Mouse (Mus musculus) CH12.LX (cell line): Measurements from ENCODE around the gene Paxbp1. TPM values are rescaled to one million over a fixed set of nuclear protein-coding genes. Genes with fewer than 3 reads are reported as not detected.
A peak's percentile ranks its signal among the peaks of the same experiment; 100 is the strongest.

Source experiments
- DNase-seq: peaks from one replicate; pipeline ENCODE4 v3.0.0-alpha.2; 2013; ENCODE audit errors: extremely low read depth
- H3K27ac ChIP-seq: 2 replicates; pipeline ENCODE4 v1.5.1; 2012; ENCODE audit warnings: low read depth, mild to moderate bottlenecking, control low read depth, moderate library complexity; ENCODE audit not compliant: insufficient read depth
- H3K27me3 ChIP-seq: replicated peaks from 2 replicates; pipeline ENCODE3; 2012; ENCODE audit warnings: inconsistent platforms
- H3K36me3 ChIP-seq, 2 experiments: replicated peaks in 1 of 2; 2 replicates each; pipeline versions ENCODE3 to v1.6.1; 2012; ENCODE audit warnings: inconsistent platforms in 1 of 2, low read length in 1 of 2, mild to moderate bottlenecking in 1 of 2, mixed read lengths in 1 of 2, moderate library complexity in 1 of 2; ENCODE audit not compliant: control insufficient read depth in 1 of 2, insufficient read depth in 1 of 2
- H3K4me1 ChIP-seq, 2 experiments: 2 replicates each; pipeline ENCODE4 v1.6.1; 2012; ENCODE audit warnings: inconsistent platforms in 1 of 2, moderate library complexity in 1 of 2; ENCODE audit not compliant: insufficient read depth in 2 of 2, control insufficient read depth in 1 of 2
- H3K4me2 ChIP-seq: 2 replicates; pipeline ENCODE4 v1.6.1; 2012; ENCODE audit warnings: low read depth, mild to moderate bottlenecking, control low read depth; ENCODE audit not compliant: poor library complexity, insufficient read depth, severe bottlenecking
- H3K4me3 ChIP-seq, 3 experiments: fragments of 150-350 bp in 1 of 3; sonication (generic) in 1 of 3; replicated peaks in 1 of 3; 2 replicates each; pipeline versions ENCODE3 to v1.5.1; 2011 to 2012; ENCODE audit warnings: low read depth in 2 of 3, low read length in 2 of 3, mild to moderate bottlenecking in 2 of 3, moderate library complexity in 2 of 3, control low read depth in 1 of 3, improper control_type of control experiment in 1 of 3, inconsistent platforms in 1 of 3, mixed read lengths in 1 of 3; ENCODE audit not compliant: poor library complexity in 1 of 3
- H3K79me2 ChIP-seq: replicated peaks from 2 replicates; pipeline ENCODE4 v1.6.1; 2012; ENCODE audit warnings: mild to moderate bottlenecking, moderate library complexity; ENCODE audit not compliant: control insufficient read depth, poor library complexity, insufficient read depth, severe bottlenecking; ENCODE audit errors: extremely low read depth
- H3K9ac ChIP-seq: 2 replicates; pipeline ENCODE4 v1.6.1; 2012; ENCODE audit warnings: low read depth, mild to moderate bottlenecking, control low read depth, moderate library complexity; ENCODE audit not compliant: insufficient read depth
- H3K9me3 ChIP-seq: replicated peaks from 2 replicates; pipeline ENCODE3; 2012; ENCODE audit warnings: low read length, inconsistent platforms, mixed read lengths
- BHLHE40 ChIP-seq: IDR thresholded peaks from 2 replicates; pipeline ENCODE4 v1.6.1; 2011; ENCODE audit warnings: mild to moderate bottlenecking, low read depth, low read length, improper control_type of control experiment
- CHD1 ChIP-seq: IDR thresholded peaks from 2 replicates; pipeline ENCODE4 v1.6.1; 2012; ENCODE audit warnings: low read depth, low read length, improper control_type of control experiment, inconsistent platforms
- CHD2 ChIP-seq: IDR thresholded peaks from 2 replicates; pipeline ENCODE4 v1.6.1; 2011; ENCODE audit warnings: low read length, improper control_type of control experiment
- CTCF ChIP-seq, 2 experiments: IDR thresholded peaks in 1 of 2; conservative IDR thresholded peaks in 1 of 2; 2 replicates each; pipeline ENCODE4 v1.5.1; 2011 to 2012; ENCODE audit warnings: low read depth in 2 of 2, low read length in 2 of 2, improper control_type of control experiment in 1 of 2, inconsistent platforms in 1 of 2, mild to moderate bottlenecking in 1 of 2, moderate library complexity in 1 of 2
- E2F4 ChIP-seq: IDR thresholded peaks from 2 replicates; pipeline ENCODE4 v1.6.1; 2011; ENCODE audit warnings: low read depth, low read length, improper control_type of control experiment; ENCODE audit not compliant: insufficient replicate concordance
- ELF1 ChIP-seq: IDR thresholded peaks from 2 replicates; pipeline ENCODE4 v1.6.1; 2014; ENCODE audit warnings: low read depth, mild to moderate bottlenecking, inconsistent platforms, low read length, improper control_type of control experiment
- EP300 ChIP-seq: IDR thresholded peaks from 2 replicates; pipeline ENCODE4 v1.6.1; 2011; ENCODE audit warnings: low read length, improper control_type of control experiment
- ETS1 ChIP-seq: conservative IDR thresholded peaks from 2 replicates; pipeline ENCODE4 v1.6.1; 2012; ENCODE audit warnings: low read depth, mild to moderate bottlenecking, inconsistent platforms, low read length, improper control_type of control experiment, moderate library complexity
- GABPA ChIP-seq: IDR thresholded peaks from 2 replicates; pipeline ENCODE4 v1.6.1; 2012; ENCODE audit warnings: low read depth, low read length, improper control_type of control experiment, inconsistent platforms; ENCODE audit not compliant: insufficient replicate concordance
- HCFC1 ChIP-seq: IDR thresholded peaks from 2 replicates; pipeline ENCODE4 v1.6.1; 2012; ENCODE audit warnings: low read depth, mild to moderate bottlenecking, inconsistent platforms, low read length, improper control_type of control experiment
- IRF4 ChIP-seq: IDR thresholded peaks from 2 replicates; pipeline ENCODE4 v1.6.1; 2014; ENCODE audit warnings: low read depth, mild to moderate bottlenecking, inconsistent platforms, low read length, improper control_type of control experiment
- JUN ChIP-seq: IDR thresholded peaks from 2 replicates; pipeline ENCODE4 v1.6.1; 2011; ENCODE audit warnings: low read depth, mild to moderate bottlenecking, low read length, improper control_type of control experiment, moderate library complexity; ENCODE audit not compliant: insufficient read depth
- JUND ChIP-seq: conservative IDR thresholded peaks from 2 replicates; pipeline ENCODE4 v1.6.1; 2011; ENCODE audit warnings: low read depth, low read length, improper control_type of control experiment
- KAT2A ChIP-seq: IDR thresholded peaks from 2 replicates; pipeline ENCODE4 v1.6.1; 2012; ENCODE audit warnings: low read length, improper control_type of control experiment, inconsistent platforms; ENCODE audit not compliant: insufficient replicate concordance
- MAFK ChIP-seq: IDR thresholded peaks from 2 replicates; pipeline ENCODE4 v1.6.1; 2011; ENCODE audit warnings: low read length, improper control_type of control experiment; ENCODE audit not compliant: insufficient replicate concordance
- MAX ChIP-seq: IDR thresholded peaks from 2 replicates; pipeline ENCODE4 v1.6.1; 2011; ENCODE audit warnings: low read length, improper control_type of control experiment
- MAZ ChIP-seq: IDR thresholded peaks from 2 replicates; pipeline ENCODE4 v1.6.1; 2012; ENCODE audit warnings: low read depth, mild to moderate bottlenecking, inconsistent platforms, low read length, improper control_type of control experiment, moderate library complexity
- MEF2A ChIP-seq: IDR thresholded peaks from 2 replicates; pipeline ENCODE4 v1.6.1; 2014; ENCODE audit warnings: low read depth, mild to moderate bottlenecking, inconsistent platforms, low read length, improper control_type of control experiment, borderline replicate concordance
- MXI1 ChIP-seq: IDR thresholded peaks from 2 replicates; pipeline ENCODE4 v1.6.1; 2011; ENCODE audit warnings: mild to moderate bottlenecking, low read depth, low read length, improper control_type of control experiment
- MYC ChIP-seq: IDR thresholded peaks from 2 replicates; pipeline ENCODE4 v1.6.1; 2011; ENCODE audit warnings: low read depth, mild to moderate bottlenecking, improper control_type of control experiment, low read length
- NELFE ChIP-seq: IDR thresholded peaks from 2 replicates; pipeline ENCODE4 v1.6.1; 2011; ENCODE audit warnings: low read depth, low read length, improper control_type of control experiment
- NRF1 ChIP-seq: IDR thresholded peaks from 2 replicates; pipeline ENCODE4 v1.6.1; 2014; ENCODE audit warnings: low read depth, mild to moderate bottlenecking, inconsistent platforms, low read length, improper control_type of control experiment, moderate library complexity
- PAX5 ChIP-seq: IDR thresholded peaks from 2 replicates; pipeline ENCODE4 v1.6.1; 2012; ENCODE audit warnings: low read length, inconsistent platforms, mixed read lengths
- POLR2A ChIP-seq: IDR thresholded peaks from 2 replicates; pipeline ENCODE4 v1.6.1; 2011; ENCODE audit warnings: low read depth, mild to moderate bottlenecking, improper control_type of control experiment, low read length
- POLR2AphosphoS2 ChIP-seq: IDR thresholded peaks from 2 replicates; pipeline ENCODE4 v1.6.1; 2011; ENCODE audit warnings: low read depth, low read length, improper control_type of control experiment
- RAD21 ChIP-seq: IDR thresholded peaks from 2 replicates; pipeline ENCODE4 v1.6.1; 2011; ENCODE audit warnings: low read depth, mild to moderate bottlenecking, low read length, improper control_type of control experiment, moderate library complexity
- RCOR1 ChIP-seq: conservative IDR thresholded peaks from 2 replicates; pipeline ENCODE4 v1.6.1; 2012; ENCODE audit warnings: low read depth, mild to moderate bottlenecking, inconsistent platforms, low read length, improper control_type of control experiment
- SIN3A ChIP-seq: IDR thresholded peaks from 2 replicates; pipeline ENCODE4 v1.6.1; 2012; ENCODE audit warnings: low read length, improper control_type of control experiment, inconsistent platforms
- SMC3 ChIP-seq: IDR thresholded peaks from 2 replicates; pipeline ENCODE4 v1.6.1; 2011; ENCODE audit warnings: low read depth, low read length, improper control_type of control experiment
- TBP ChIP-seq: conservative IDR thresholded peaks from 2 replicates; pipeline ENCODE4 v1.6.1; 2011; ENCODE audit warnings: low read depth, low read length, improper control_type of control experiment
- TCF12 ChIP-seq: IDR thresholded peaks from 2 replicates; pipeline ENCODE4 v1.6.1; 2014; ENCODE audit warnings: low read depth, mild to moderate bottlenecking, inconsistent platforms, low read length, improper control_type of control experiment
- UBTF ChIP-seq: IDR thresholded peaks from 2 replicates; pipeline ENCODE4 v1.6.1; 2012; ENCODE audit warnings: low read depth, mild to moderate bottlenecking, inconsistent platforms, low read length, improper control_type of control experiment, moderate library complexity
- USF1 ChIP-seq: IDR thresholded peaks from 2 replicates; pipeline ENCODE4 v1.6.1; 2014; ENCODE audit warnings: low read depth, mild to moderate bottlenecking, inconsistent platforms, low read length, improper control_type of control experiment
- USF2 ChIP-seq: conservative IDR thresholded peaks from 2 replicates; pipeline ENCODE4 v1.6.1; 2011; ENCODE audit warnings: low read depth, low read length, improper control_type of control experiment
- ZC3H11A ChIP-seq: IDR thresholded peaks from 2 replicates; pipeline ENCODE4 v1.6.1; 2012; ENCODE audit warnings: low read depth, mild to moderate bottlenecking, inconsistent platforms, low read length, improper control_type of control experiment
- ZKSCAN1 ChIP-seq: IDR thresholded peaks from 2 replicates; pipeline ENCODE4 v1.6.1; 2012; ENCODE audit warnings: low read depth, inconsistent platforms, low read length, improper control_type of control experiment, borderline replicate concordance
- ZMIZ1 ChIP-seq: IDR thresholded peaks from 2 replicates; pipeline ENCODE4 v1.6.1; 2012; ENCODE audit warnings: low read depth, mild to moderate bottlenecking, inconsistent platforms, low read length, improper control_type of control experiment
- ZNF384 ChIP-seq: IDR thresholded peaks from 2 replicates; pipeline ENCODE4 v1.6.1; 2012; ENCODE audit warnings: low read depth, low read length, improper control_type of control experiment, inconsistent platforms
- dilution Hi-C: fragments of 300-500 bp; cut with MboI; formaldehyde crosslinking; loops from 2 replicates; pipeline ENCODE4 v1.14.3; 2020; ENCODE audit warnings: low sequenced_read_pairs; ENCODE audit not compliant: extremely low pct_unique_long_range_greater_than_20kb, extremely low pct_ligation_motif_present
- in situ Hi-C: fragments of 300-500 bp; cut with MboI; formaldehyde crosslinking; loops from 3 replicates; pipeline ENCODE4 v1.14.3; 2019; ENCODE audit warnings: low sequenced_read_pairs, low pct_ligation_motif_present, low pct_unique_long_range_greater_than_20kb, mixed read lengths
- polyA plus RNA-seq: library from polyadenylated mRNA; unstranded; fragments of >175 nt; gene quantifications from 2 replicates; pipeline ENCODE4 v1.2.1, GENCODE M21; 2012; ENCODE audit warnings: low read depth; ENCODE audit not compliant: insufficient read length
- total RNA-seq, 2 experiments: library from RNA; depleted of rRNA; stranded (reverse); fragments of 300-350 nt in 1 of 2; fragments of >200 nt in 1 of 2; gene quantifications; 2 replicates each; pipeline ENCODE4 v1.2.3; 2012 to 2014

Gene Paxbp1
- total and polyA plus RNA-seq, 3 experiments = 39.4 to 77.1 (median 74.4) TPM

DNA sequence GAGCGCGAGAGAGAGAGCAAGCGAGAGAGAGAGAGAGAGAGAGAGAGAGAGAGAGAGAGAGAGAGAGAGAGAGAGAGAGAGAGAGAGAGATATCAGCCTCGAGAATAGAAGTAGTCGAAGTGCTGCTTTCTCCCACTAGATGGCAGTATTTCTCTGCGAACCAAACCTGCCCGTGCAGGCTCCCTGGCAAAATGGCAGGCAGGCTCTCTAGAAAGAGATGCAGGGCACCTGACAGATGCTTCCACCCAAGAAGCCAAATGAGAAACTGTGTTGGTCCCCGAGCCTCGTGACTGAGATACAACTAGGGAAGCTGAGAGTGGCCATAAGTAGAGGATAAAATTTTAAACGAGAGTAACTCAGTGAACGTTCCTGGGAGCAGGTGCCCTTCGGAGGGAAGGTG, 37.2 kb upstream of the Paxbp1 start:
- peak; percentile 81 for DNase-seq
- Histone ChIP-seq H3K36me3 (no peaks in the 10 kb centered on the region), H3K9ac (no peak overlapping the region), H3K27ac (no peak overlapping the region), H3K27me3 (peaks cover 37% of the 10 kb centered on the region), H3K4me2 (peak overlapping the region; percentile 88), H3K9me3 (peaks cover 12% of the 10 kb centered on the region), H3K79me2 (no peaks in the 10 kb centered on the region), H3K4me1 (0 out of 4 replicates have a peak, but pooled peaks cover 0 to 3% of the 10 kb centered on the region in 2 experiments), H3K4me3 (no peak overlapping the region)
- in situ Hi-C loops (loop anchor here (5.0 to 10.0 kb wide), 2 partner anchors 233 to 271 kb away; no protein-coding TSS in a partner anchor), dilution Hi-C loops (no loop called here)
- TF ChIP-seq RCOR1 (no peak), NRF1 (no peak), MEF2A (peak; percentile 30; the same call in 1 of the 2 replicates), TBP (no peak), MYC (0 out of 2 replicates have a peak, but pooled peaks have one; percentile 50), PAX5 (no peak), JUND (peak; percentile 65), SMC3 (peak; percentile 90), IRF4 (peak; percentile 38; the same call in 1 of the 2 replicates), ZMIZ1 (no peak), BHLHE40 (peak; percentile 64), E2F4 (no peak), JUN (no peak), MAZ (no peak), USF2 (no peak), POLR2AphosphoS2 (no peak), MAFK (no peak), NELFE (peak; percentile 43; the same call in 1 of the 2 replicates), POLR2A (no peak), TCF12 (no peak), RAD21 (peak; percentile 90), MXI1 (no peak; the same call in 1 of the 2 replicates), MAX (no peak), KAT2A (no peak), ZNF384 (no peak), CHD1 (no peak), CTCF (conservative IDR thresholded peaks at IDR 0.05 in 1 of 2, IDR thresholded peaks at IDR 0.05 in 1 of 2; ENCODE audit: low read depth in 2 of 2, low read length in 2 of 2) (peak; percentile 45 to 91), USF1 (no peak), ZKSCAN1 (no peak), GABPA (no peak), CHD2 (no peak), UBTF (no peak), SIN3A (0 out of 2 replicates have a peak, but pooled peaks have one; percentile 32), EP300 (no peak), ETS1 (no peak), ZC3H11A (peak; percentile 74), HCFC1 (no peak), ELF1 (no peak)
